Mouse (Mus musculus): Measurements from ENCODE around the gene Kdm2a. TPM values are rescaled to one million over a fixed set of nuclear protein-coding genes. Genes with fewer than 3 reads are reported as not detected.

Gene Kdm2a
- polyA plus RNA-seq, 1 experiment from 2014 or later = 10.9 TPM

DNA sequence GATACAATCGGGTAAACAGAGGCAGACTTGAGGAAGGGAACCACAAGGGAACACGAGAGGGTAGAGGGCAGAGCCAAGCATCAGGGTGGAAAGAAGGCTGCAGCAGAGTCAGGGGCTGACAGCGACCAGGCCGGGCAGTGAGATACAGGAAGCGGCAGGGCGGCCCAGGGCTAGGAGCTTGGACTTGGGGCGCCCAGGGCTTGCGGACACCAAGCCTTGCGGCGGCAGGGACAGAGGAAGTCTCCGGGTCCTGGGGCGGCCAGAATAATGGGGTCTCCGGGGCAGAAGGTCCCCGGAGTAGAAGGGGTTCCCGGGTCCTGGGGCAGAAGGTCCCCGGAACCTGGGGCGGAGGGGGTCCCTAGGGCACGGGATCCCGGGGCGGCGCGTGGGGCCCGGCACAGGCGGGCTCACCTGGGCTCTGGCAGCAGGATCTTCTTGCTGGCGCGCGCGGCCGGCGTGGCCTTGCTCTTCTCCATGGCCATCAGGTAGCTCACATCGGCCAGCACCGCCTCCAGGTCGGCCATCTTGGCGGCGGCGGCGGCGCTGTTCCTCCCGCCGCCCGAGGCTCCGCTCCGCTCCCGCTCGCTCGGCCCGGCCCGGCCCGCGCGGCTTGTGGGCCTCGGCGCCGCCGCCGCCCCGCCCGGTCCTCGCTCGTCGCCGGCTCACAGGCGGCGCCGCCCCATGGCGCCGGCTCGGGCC lies 92.4 kb downstream of the Kdm2a start:
- Histone ChIP-seq H3K4me2 (peak overlapping the region; percentile 78), H3K36me3 (no peaks in the 10 kb centered on the region), H3K27ac (peak overlapping the region; percentile 87), H3K9me3 (replicated peaks) (no peaks in the 10 kb centered on the region), H3K4me1 (replicated peaks) (peaks cover 53% of the 10 kb centered on the region), H3K4me3 (replicated peaks) (peak overlapping the region; percentile 97), H3K27me3 (no peaks in the 10 kb centered on the region), H3K9ac (peak overlapping the region; percentile 97)
- WGBS (ENCODE audit: insufficient replicate concordance) = under 1% methylated on average over 54 of the region's 68 CpGs
- peak; percentile 37 for DNase-seq
- ATAC-seq (ENCODE audit: low read depth) = peak; percentile 70

DNA sequence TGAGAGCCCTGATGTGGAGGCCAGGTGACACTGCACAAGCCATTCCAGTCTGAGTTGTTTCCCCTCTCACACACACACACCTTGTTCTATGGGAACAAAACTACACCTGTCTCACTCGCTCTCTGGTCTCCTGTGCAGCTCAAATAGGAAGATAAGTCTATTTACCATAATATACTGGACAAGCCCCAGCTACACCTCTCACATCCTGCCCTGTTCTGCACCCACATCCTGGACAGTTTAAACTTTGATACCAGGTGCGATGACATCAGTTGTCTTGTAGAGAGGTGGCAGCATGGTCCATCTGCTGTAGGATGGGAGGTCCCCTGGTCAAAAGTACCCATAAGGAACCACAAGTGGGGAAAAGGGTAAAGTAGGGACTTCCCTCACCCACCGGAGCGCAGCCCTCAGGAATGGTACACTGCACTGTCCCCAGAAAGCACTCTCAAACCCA lies 93.2 kb downstream of the Kdm2a start:
- Histone ChIP-seq H3K9ac (peak overlapping the region; percentile 97), H3K4me2 (peak overlapping the region; percentile 78), H3K36me3 (no peaks in the 10 kb centered on the region), H3K9me3 (replicated peaks) (no peaks in the 10 kb centered on the region), H3K27me3 (no peaks in the 10 kb centered on the region), H3K4me3 (replicated peaks) (peak overlapping the region; percentile 97), H3K27ac (peak overlapping the region; percentile 87), H3K4me1 (replicated peaks) (peaks cover 60% of the 10 kb centered on the region)
- DNase-seq (no peak), ATAC-seq (ENCODE audit: low read depth) (no peak)
- 14% methylated on average over 4 of the region's 4 CpGs for WGBS (ENCODE audit: insufficient replicate concordance)

GRCm38 (mm10) chr19:4304251-4304821 lies 93.7 kb downstream of the Kdm2a start:
- Histone ChIP-seq H3K4me2 (peak overlapping the region; percentile 78), H3K9ac (peak overlapping the region; percentile 97), H3K36me3 (no peaks in the 10 kb centered on the region), H3K4me3 (replicated peaks) (peak overlapping the region; percentile 97), H3K4me1 (replicated peaks) (peaks cover 66% of the 10 kb centered on the region), H3K27me3 (no peaks in the 10 kb centered on the region), H3K9me3 (replicated peaks) (no peaks in the 10 kb centered on the region), H3K27ac (peak overlapping the region; percentile 87)
- 13% methylated on average over 5 of the region's 5 CpGs for WGBS (ENCODE audit: insufficient replicate concordance)
- ATAC-seq (ENCODE audit: low read depth) (no peak), DNase-seq (no peak)

DNA sequence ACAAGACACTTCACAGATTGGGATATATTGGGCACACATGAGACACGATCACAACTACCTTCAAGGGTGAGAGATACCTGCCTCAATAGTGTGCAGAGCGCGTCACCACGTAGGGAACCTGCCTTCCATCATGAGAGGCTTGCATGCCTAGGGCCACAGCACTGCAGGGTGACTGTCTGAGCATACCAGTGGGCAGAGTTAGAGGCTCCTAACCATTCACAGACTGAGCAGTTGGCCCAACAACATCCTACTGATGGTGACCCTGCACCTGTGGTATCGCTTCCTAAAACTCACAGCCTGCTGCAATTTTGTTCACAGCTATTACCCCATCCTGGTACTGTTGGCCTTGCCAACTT lies 94.5 kb downstream of the Kdm2a start:
- Histone ChIP-seq H3K36me3 (no peaks in the 10 kb centered on the region), H3K9me3 (replicated peaks) (no peaks in the 10 kb centered on the region), H3K9ac (peak overlapping the region; percentile 36; the same call in 1 of the 2 replicates), H3K4me3 (replicated peaks) (peak overlapping the region; percentile 12; the same call in 1 of the 2 replicates), H3K4me2 (peak overlapping the region; percentile 78), H3K27me3 (no peaks in the 10 kb centered on the region), H3K27ac (peak overlapping the region; percentile 81), H3K4me1 (replicated peaks) (peaks cover 73% of the 10 kb centered on the region)
- no peak for DNase-seq
- no peak for ATAC-seq (ENCODE audit: low read depth)
- WGBS (ENCODE audit: insufficient replicate concordance) = 67% methylated on average over 5 of the region's 5 CpGs

DNA sequence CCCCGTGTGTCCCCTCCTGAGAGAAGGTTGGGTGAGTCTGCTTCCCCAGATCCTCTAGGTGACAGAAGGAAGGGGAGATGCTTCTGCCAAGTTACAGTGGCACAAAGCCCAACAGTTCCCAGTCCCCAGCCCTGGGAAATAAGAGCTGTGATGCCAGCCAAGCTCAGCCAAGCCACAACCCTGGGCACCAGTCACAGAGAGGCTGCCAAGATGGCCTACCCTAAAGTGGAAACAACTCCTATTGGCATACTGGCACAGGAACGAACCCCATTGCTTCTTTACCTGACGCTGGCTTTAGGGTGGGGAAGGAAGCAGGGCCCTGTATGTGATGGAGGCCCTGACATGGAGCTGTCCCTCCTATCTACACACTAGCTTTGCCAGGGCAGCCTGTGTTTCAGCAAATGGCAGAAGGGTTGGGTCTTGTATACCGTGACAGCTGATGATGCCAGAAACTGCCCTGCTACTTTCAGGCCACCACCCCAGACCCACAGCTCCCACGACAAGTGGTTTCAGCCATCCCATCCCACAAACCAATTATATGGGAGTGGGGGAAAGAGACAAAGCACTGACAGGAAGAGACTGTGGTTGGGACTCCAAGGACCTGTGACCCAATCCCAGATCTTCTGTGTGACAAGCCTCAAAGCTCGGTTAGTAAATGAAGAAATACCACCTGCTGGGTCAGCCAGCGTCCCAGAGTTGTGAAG lies 95.0 kb downstream of the Kdm2a start:
- Histone ChIP-seq H3K9ac (peak overlapping the region; percentile 36), H3K36me3 (no peaks in the 10 kb centered on the region; the same call in 1 of the 2 replicates), H3K27ac (peak overlapping the region; percentile 81), H3K9me3 (replicated peaks) (no peaks in the 10 kb centered on the region), H3K4me1 (replicated peaks) (peaks cover 78% of the 10 kb centered on the region), H3K4me3 (replicated peaks) (0 out of 2 replicates have a peak overlapping the region, but pooled peaks have one; percentile 19), H3K4me2 (peak overlapping the region; percentile 78), H3K27me3 (no peaks in the 10 kb centered on the region)
- 34% methylated on average over 7 of the region's 7 CpGs for WGBS (ENCODE audit: insufficient replicate concordance)
- DNase-seq = no peak
- no peak for ATAC-seq (ENCODE audit: low read depth)

GRCm38 (mm10) chr19:4301735-4302651 lies 96.1 kb downstream of the Kdm2a start:
- Histone ChIP-seq H3K27ac (peak overlapping the region; percentile 81), H3K27me3 (no peaks in the 10 kb centered on the region), H3K9me3 (replicated peaks) (no peaks in the 10 kb centered on the region), H3K4me2 (peak overlapping the region; percentile 78), H3K36me3 (peaks cover 5% of the 10 kb centered on the region; the same call in 1 of the 2 replicates), H3K9ac (peak overlapping the region; percentile 36), H3K4me1 (replicated peaks) (peaks cover 89% of the 10 kb centered on the region), H3K4me3 (replicated peaks) (peak overlapping the region; percentile 22)
- whole genome bisulfite sequencing (ENCODE audit: insufficient replicate concordance) = 32% methylated on average over 21 of the region's 21 CpGs
- ATAC-seq (ENCODE audit: low read depth) (no peak), DNase-seq (no peak)

DNA sequence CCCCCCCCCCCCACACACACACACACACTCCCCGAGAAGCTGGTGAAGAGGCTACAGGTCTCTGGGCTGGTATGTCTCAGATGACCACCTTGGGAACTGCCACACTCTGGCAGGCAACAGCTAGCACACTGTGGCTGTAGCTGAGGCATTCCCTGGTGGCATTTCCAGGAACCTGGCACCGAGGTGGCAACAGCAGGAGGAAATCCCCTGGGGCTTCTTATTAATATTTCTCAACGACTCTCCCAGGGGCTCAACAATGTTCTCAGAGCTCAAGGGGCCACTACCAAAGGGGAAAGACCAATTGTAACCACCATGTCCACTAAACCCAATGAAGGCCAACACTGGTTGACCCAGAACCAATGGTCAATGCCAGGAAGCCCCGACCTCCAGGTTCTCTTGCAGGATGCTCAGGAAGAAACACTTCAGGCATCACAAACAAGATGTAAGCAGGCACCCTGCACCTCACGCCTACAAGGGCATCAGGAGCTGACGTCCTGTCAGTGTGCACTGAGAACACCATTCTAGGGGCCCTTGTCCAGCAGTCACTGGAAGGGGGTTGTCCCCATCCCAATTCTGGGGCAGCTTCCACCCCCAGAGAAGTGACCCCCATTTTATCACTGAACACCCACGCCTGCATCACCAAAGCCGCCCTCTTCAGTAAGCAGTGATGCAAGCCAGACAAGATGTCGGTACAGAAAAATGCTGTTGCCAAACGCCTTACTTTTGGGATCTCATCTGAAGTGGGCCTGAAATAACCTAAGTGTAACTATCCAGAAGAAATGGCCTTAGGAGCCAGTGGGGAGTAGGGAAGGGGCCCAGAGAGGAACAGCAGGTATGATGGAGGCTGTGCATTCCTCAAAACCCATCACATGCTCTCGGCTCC lies 97.0 kb downstream of the Kdm2a start:
- Histone ChIP-seq H3K9me3 (replicated peaks) (no peaks in the 10 kb centered on the region), H3K27me3 (no peaks in the 10 kb centered on the region), H3K4me3 (replicated peaks) (peak overlapping the region; percentile 22; the same call in 1 of the 2 replicates), H3K9ac (peak overlapping the region; percentile 36; the same call in 1 of the 2 replicates), H3K27ac (peak overlapping the region; percentile 81), H3K36me3 (peaks cover 8% of the 10 kb centered on the region; the same call in 1 of the 2 replicates), H3K4me2 (peak overlapping the region; percentile 78), H3K4me1 (replicated peaks) (peaks cover 92% of the 10 kb centered on the region)
- DNase-seq (no peak), ATAC-seq (ENCODE audit: low read depth) (no peak)
- WGBS (ENCODE audit: insufficient replicate concordance) = 44% methylated on average over 11 of the region's 11 CpGs

- Histone ChIP-seq H3K9me3 (replicated peaks) (no peaks in the 10 kb centered on the region), H3K36me3 (peaks cover 16% of the 10 kb centered on the region), H3K4me2 (peak overlapping the region; percentile 78; the same call in 1 of the 2 replicates), H3K4me3 (replicated peaks) (no peak overlapping the region), H3K9ac (peak overlapping the region; percentile 1; the same call in 1 of the 2 replicates), H3K27ac (peak overlapping the region; percentile 81), H3K4me1 (replicated peaks) (peaks cover 99% of the 10 kb centered on the region), H3K27me3 (no peaks in the 10 kb centered on the region)
- DNase-seq (peak; percentile 29), ATAC-seq (ENCODE audit: low read depth) (peak; percentile 49)
- 22% methylated on average over 7 of the region's 7 CpGs for WGBS (ENCODE audit: insufficient replicate concordance)
These were observed 97.8 kb downstream of the Kdm2a start for GRCm38 (mm10) chr19:4300271-4300704.

- Histone ChIP-seq H3K4me2 (peak overlapping the region; percentile 15; the same call in 1 of the 2 replicates), H3K36me3 (peaks cover 21% of the 10 kb centered on the region), H3K27me3 (no peaks in the 10 kb centered on the region), H3K9me3 (replicated peaks) (no peaks in the 10 kb centered on the region), H3K27ac (peak overlapping the region; percentile 74), H3K9ac (peak overlapping the region; percentile 1; the same call in 1 of the 2 replicates), H3K4me3 (replicated peaks) (no peak overlapping the region), H3K4me1 (replicated peaks) (peaks cover 99% of the 10 kb centered on the region)
- 52% methylated on average over 6 of the region's 6 CpGs for WGBS (ENCODE audit: insufficient replicate concordance)
- DNase-seq = no peak
- ATAC-seq (ENCODE audit: low read depth) = peak; percentile 8
These were observed 98.4 kb downstream of the Kdm2a start for GRCm38 (mm10) chr19:4299574-4300270.

All from liver, embryonic 13.5 days (tissue).